Mouse (Mus musculus) intestine, embryonic 16.5 days (tissue): Measurements from ENCODE around the gene Fam205a3. TPM values are rescaled to one million over a fixed set of nuclear protein-coding genes. Genes with fewer than 3 reads are reported as not detected.
"Not testable (repeated sequence)": the region's sequence is repeated elsewhere in the genome, so short reads cannot be mapped to it uniquely, and the experiment has no call there.

ENCODE experiments used
- ATAC-seq: fragments of 200-750 bp; cut with Nextera tagmentation; 2 replicates; pipeline ENCODE4 v1.8.0; 2017; ENCODE audit warnings: moderate TSS enrichment, moderate library complexity
- H3K27ac ChIP-seq: fragments of 300-500 bp; sonication (generic); 2 replicates; pipeline ENCODE4 v1.5.1; 2014; ENCODE audit warnings: mild to moderate bottlenecking, low read length
- H3K27me3 ChIP-seq: fragments of 300-500 bp; sonication (generic); replicated peaks from 2 replicates; pipeline ENCODE4 v1.6.1; 2014; ENCODE audit warnings: low read length, control low read depth, mixed read lengths; ENCODE audit not compliant: control insufficient read depth, insufficient read depth
- H3K36me3 ChIP-seq: fragments of 300-500 bp; sonication (generic); 2 replicates; pipeline ENCODE4 v1.6.1; 2014; ENCODE audit warnings: low read length, control low read depth; ENCODE audit not compliant: control insufficient read depth, insufficient read depth
- H3K4me1 ChIP-seq: fragments of 300-500 bp; sonication (generic); 2 replicates; pipeline ENCODE4 v1.6.1; 2014; ENCODE audit warnings: low read length, control low read depth, mixed read lengths; ENCODE audit not compliant: control insufficient read depth, insufficient read depth
- H3K4me2 ChIP-seq: fragments of 300-500 bp; sonication (generic); 2 replicates; pipeline ENCODE4 v1.6.1; 2014; ENCODE audit warnings: low read depth, low read length, control low read depth
- H3K4me3 ChIP-seq: fragments of 300-500 bp; sonication (generic); 2 replicates; pipeline ENCODE4 v1.5.1; 2014; ENCODE audit warnings: mild to moderate bottlenecking, low read length
- H3K9ac ChIP-seq: fragments of 300-500 bp; sonication (generic); 2 replicates; pipeline ENCODE4 v1.6.1; 2014; ENCODE audit warnings: low read depth, low read length
- H3K9me3 ChIP-seq: fragments of 300-500 bp; sonication (generic); 2 replicates; pipeline ENCODE4 v1.6.1; 2016; ENCODE audit warnings: low read length, control low read depth; ENCODE audit not compliant: control insufficient read depth
- WGBS: fragments of 180-500 bp; shearing (Covaris S2); extraction: QIAGEN DNeasy Blood & Tissue Kit; methylation state at CpG from one replicate; pipeline ENCODE4 v1.1.7; 2014; 5-methylcytosine and 5-hydroxymethylcytosine counted together
- polyA plus RNA-seq: library from polyadenylated mRNA; unstranded; fragments of >200 nt; fragmentation: Nextera tagmentation; extraction: Ambion mirVana; gene quantifications from 2 replicates; pipeline ENCODE4 v1.2.1, GENCODE M21; 2015

Fam205a3 gene
- not detected in 2 replicates for polyA plus RNA-seq

GRCm38 (mm10) chr4:42318034-42318433, at the start of gene Fam205a3:
TSS of gene Fam205a3 (plus strand) at chr4:42318334.
- no CpG with 5 or more reads among the region's 1 CpGs for WGBS
- not testable (repeated sequence) for H3K27me3 ChIP-seq, ATAC-seq, H3K9ac ChIP-seq, H3K4me2 ChIP-seq, H3K4me1 ChIP-seq, H3K4me3 ChIP-seq, H3K27ac ChIP-seq, H3K36me3 ChIP-seq, H3K9me3 ChIP-seq

GRCm38 (mm10) chr4:42293967-42294366, 24.2 kb upstream of the Fam205a3 start, which contains the start of gene Gm21953:
TSS of gene Gm21953 (plus strand) at chr4:42294267.
- WGBS = no CpG with 5 or more reads among the region's 18 CpGs
- not testable (repeated sequence) for H3K4me3 ChIP-seq, ATAC-seq, H3K4me1 ChIP-seq, H3K9me3 ChIP-seq, H3K9ac ChIP-seq, H3K27me3 ChIP-seq, H3K4me2 ChIP-seq, H3K36me3 ChIP-seq, H3K27ac ChIP-seq

Other genes with a start within 250 kb of the Fam205a3 start
- not detected in 2 replicates for gene Gm3893, start 227.1 kb upstream of the Fam205a3 start, polyA plus RNA-seq
- 7.4 TPM in 1 of 2 replicates, not detected in the other for gene Gm13304, start 203.5 kb upstream of the Fam205a3 start, polyA plus RNA-seq
- not detected in 2 replicates for gene Gm13306, start 164.9 kb upstream of the Fam205a3 start, polyA plus RNA-seq
- not detected in 2 replicates for gene Gm13305, start 149.7 kb upstream of the Fam205a3 start, polyA plus RNA-seq
- not detected in 2 replicates for gene Gm10600, start 77.7 kb upstream of the Fam205a3 start, polyA plus RNA-seq
- not detected in 2 replicates for gene Ccl21b, start 62.6 kb upstream of the Fam205a3 start, polyA plus RNA-seq
- gene Gm21953, start 24.1 kb upstream of the Fam205a3 start, polyA plus RNA-seq = not detected in 2 replicates
- gene Gm21586, start 121.0 kb downstream of the Fam205a3 start, polyA plus RNA-seq = not detected in 2 replicates
- not detected in 2 replicates for gene Gm2163, start 148.4 kb downstream of the Fam205a3 start, polyA plus RNA-seq
- not detected in 2 replicates for gene Fam205a2, start 209.8 kb downstream of the Fam205a3 start, polyA plus RNA-seq